Mouse (Mus musculus): Measurements from ENCODE around the gene Pzp. TPM values are rescaled to one million over a fixed set of nuclear protein-coding genes. Genes with fewer than 3 reads are reported as not detected.

Pzp gene
- total RNA-seq, 4 experiments from 2014 or later, result 0.14 to 1.8 (median 0.73) TPM; not detected in 1

GRCm38 (mm10) chr6:128479463-128480454 is 46.8 kb downstream of the Pzp start:
- peak; percentile 91 for DNase-seq

GRCm38 (mm10) chr6:128477495-128477894 is 49.0 kb downstream of the Pzp start:
- DNase-seq, result no peak

- no peak for DNase-seq
Observed at GRCm38 (mm10) chr6:128474112-128474511, 52.4 kb downstream of the Pzp start.

GRCm38 (mm10) chr6:128469451-128469850 is 57.1 kb downstream of the Pzp start:
- no peak for DNase-seq

- DNase-seq, result peak; percentile 29
Observed at GRCm38 (mm10) chr6:128467298-128467697, 59.2 kb downstream of the Pzp start.

GRCm38 (mm10) chr6:128466563-128466962 is 60.0 kb downstream of the Pzp start:
- no peak for DNase-seq

- no peak for DNase-seq
Observed at GRCm38 (mm10) chr6:128466043-128466442, 60.5 kb downstream of the Pzp start.

- DNase-seq, result no peak
Observed at GRCm38 (mm10) chr6:128464996-128465395, 61.5 kb downstream of the Pzp start.

- no peak for DNase-seq
Observed at GRCm38 (mm10) chr6:128461606-128462005, 64.9 kb downstream of the Pzp start.

GRCm38 (mm10) chr6:128460729-128461503 is 65.6 kb downstream of the Pzp start:
- no peak for DNase-seq

- no peak for DNase-seq
Observed at GRCm38 (mm10) chr6:128460321-128460720, 66.2 kb downstream of the Pzp start.

GRCm38 (mm10) chr6:128457186-128457585 is 69.3 kb downstream of the Pzp start:
- no peak for DNase-seq

GRCm38 (mm10) chr6:128455835-128456605 is 70.5 kb downstream of the Pzp start:
- DNase-seq, result peak; percentile 74

GRCm38 (mm10) chr6:128447063-128447462 is 79.5 kb downstream of the Pzp start:
- no peak for DNase-seq

GRCm38 (mm10) chr6:128445761-128446535 is 80.6 kb downstream of the Pzp start:
- DNase-seq, result no peak

- DNase-seq, result no peak
Observed at GRCm38 (mm10) chr6:128440238-128440637, 86.3 kb downstream of the Pzp start.

- DNase-seq, result no peak
Observed at GRCm38 (mm10) chr6:128438871-128439341, 87.6 kb downstream of the Pzp start.

GRCm38 (mm10) chr6:128438317-128438870 is 88.1 kb downstream of the Pzp start, which contains the start of gene Fkbp4:
Fkbp4 (minus strand) TSS chr6:128438677.
- DNase-seq, result peak; percentile 91

GRCm38 (mm10) chr6:128437731-128438316 is 88.7 kb downstream of the Pzp start:
- peak; percentile 63 for DNase-seq

- no peak for DNase-seq
Observed at GRCm38 (mm10) chr6:128437288-128437687, 89.2 kb downstream of the Pzp start.
